Mouse (Mus musculus): ENCODE measurements at regions not wholly inside any gene's neighbourhood (a gene's known extent, or its start where the extent isn't known, plus 50 kb on each side); places are given as distances from the start of the nearest gene placed in this dataset.

GRCm38 (mm10) chr9:98727276-98727860 lies 114.9 kb upstream of the Prr23a1 start:
- no peak overlapping the region for H3K4me3 ChIP-seq (ENCODE audit: low read depth, low read length)
- no peaks in the 10 kb centered on the region for H3K4me1 ChIP-seq (replicated peaks; ENCODE audit: control insufficient read depth, insufficient read depth, low read length)
- TF ChIP-seq CTCF (IDR thresholded peaks at IDR 0.05; ENCODE audit: low read depth) = no peak
- ATAC-seq = no peak
- no peak overlapping the region for H3K4me2 ChIP-seq (replicated peaks; ENCODE audit: low read depth)
- H3K27me3 ChIP-seq (replicated peaks; ENCODE audit: control insufficient read depth, insufficient read depth, low read length) = no peaks in the 10 kb centered on the region
- 37% methylated on average over 5 of the region's 5 CpGs for WGBS
- no peak overlapping the region for H3K27ac ChIP-seq (ENCODE audit: low read depth, low read length)
- no peaks in the 10 kb centered on the region for H3K9me3 ChIP-seq (ENCODE audit: control insufficient read depth)
- H3K36me3 ChIP-seq (ENCODE audit: control insufficient read depth, insufficient read depth) = no peaks in the 10 kb centered on the region
- H3K9ac ChIP-seq (ENCODE audit: low read depth, low read length) = no peak overlapping the region

DNA sequence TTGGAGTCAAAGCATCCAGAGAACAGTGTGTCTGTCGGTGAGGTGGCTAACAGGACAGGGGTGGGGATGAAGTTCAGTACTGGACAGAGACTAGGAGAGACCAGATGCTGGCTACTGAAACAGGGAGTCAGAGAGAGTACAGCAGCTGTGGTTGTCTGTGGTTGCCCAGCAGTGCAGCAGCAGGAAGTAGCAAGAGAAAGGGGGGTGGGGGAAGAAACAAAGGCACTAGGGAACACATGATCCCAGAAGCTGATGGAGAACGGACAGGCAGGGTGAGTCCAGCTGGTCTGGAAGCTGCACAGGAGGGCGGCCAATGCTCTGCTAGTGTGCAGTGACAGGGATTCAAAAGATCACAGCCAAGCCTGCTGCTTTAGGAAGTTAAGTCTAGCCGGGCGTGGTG lies 115.7 kb upstream of the Prr23a1 start:
- no peak overlapping the region for H3K4me2 ChIP-seq (replicated peaks; ENCODE audit: low read depth)
- no peak overlapping the region for H3K27ac ChIP-seq (ENCODE audit: low read depth, low read length)
- H3K4me3 ChIP-seq (ENCODE audit: low read depth, low read length) = no peak overlapping the region
- no peaks in the 10 kb centered on the region for H3K4me1 ChIP-seq (replicated peaks; ENCODE audit: control insufficient read depth, insufficient read depth, low read length)
- no peaks in the 10 kb centered on the region for H3K9me3 ChIP-seq (ENCODE audit: control insufficient read depth)
- H3K9ac ChIP-seq (ENCODE audit: low read depth, low read length) = no peak overlapping the region
- no peak for TF ChIP-seq CTCF (IDR thresholded peaks at IDR 0.05; ENCODE audit: low read depth)
- no peaks in the 10 kb centered on the region for H3K27me3 ChIP-seq (replicated peaks; ENCODE audit: control insufficient read depth, insufficient read depth, low read length)
- H3K36me3 ChIP-seq (ENCODE audit: control insufficient read depth, insufficient read depth) = no peaks in the 10 kb centered on the region
- 43% methylated on average over 5 of the region's 5 CpGs for WGBS
- ATAC-seq = no peak

DNA sequence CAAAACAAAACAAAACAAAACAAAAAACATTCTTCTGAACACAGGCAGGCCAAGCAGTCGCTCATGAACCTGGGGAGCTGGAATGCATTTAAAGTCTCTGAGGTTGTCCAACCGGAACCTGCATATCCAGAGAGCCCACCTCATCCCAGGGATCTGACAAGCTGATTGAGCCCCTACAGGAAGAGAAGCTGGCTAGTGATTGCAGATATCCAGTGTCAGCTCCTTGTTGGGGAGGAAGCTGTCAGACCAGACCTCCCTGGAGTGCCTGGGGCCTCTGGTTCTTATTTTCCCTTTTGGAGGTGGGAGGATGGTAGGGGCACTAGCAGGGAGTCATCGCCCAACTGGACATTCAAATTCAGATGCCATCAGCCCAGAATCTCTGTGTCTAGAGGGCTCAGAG lies 119.4 kb upstream of the Prr23a1 start:
- 0 out of 2 replicates have a peak, but pooled peaks cover 4% of the 10 kb centered on the region for H3K9me3 ChIP-seq (ENCODE audit: control insufficient read depth)
- 78% methylated on average over 3 of the region's 3 CpGs for WGBS
- no peak for TF ChIP-seq CTCF (IDR thresholded peaks at IDR 0.05; ENCODE audit: low read depth)
- H3K4me2 ChIP-seq (replicated peaks; ENCODE audit: low read depth) = no peak overlapping the region
- no peaks in the 10 kb centered on the region for H3K27me3 ChIP-seq (replicated peaks; ENCODE audit: control insufficient read depth, insufficient read depth, low read length)
- H3K4me3 ChIP-seq (ENCODE audit: low read depth, low read length) = no peak overlapping the region
- H3K27ac ChIP-seq (ENCODE audit: low read depth, low read length) = no peak overlapping the region
- H3K4me1 ChIP-seq (replicated peaks; ENCODE audit: control insufficient read depth, insufficient read depth, low read length) = no peaks in the 10 kb centered on the region
- H3K9ac ChIP-seq (ENCODE audit: low read depth, low read length) = no peak overlapping the region
- no peaks in the 10 kb centered on the region for H3K36me3 ChIP-seq (ENCODE audit: control insufficient read depth, insufficient read depth)
- no peak for ATAC-seq

DNA sequence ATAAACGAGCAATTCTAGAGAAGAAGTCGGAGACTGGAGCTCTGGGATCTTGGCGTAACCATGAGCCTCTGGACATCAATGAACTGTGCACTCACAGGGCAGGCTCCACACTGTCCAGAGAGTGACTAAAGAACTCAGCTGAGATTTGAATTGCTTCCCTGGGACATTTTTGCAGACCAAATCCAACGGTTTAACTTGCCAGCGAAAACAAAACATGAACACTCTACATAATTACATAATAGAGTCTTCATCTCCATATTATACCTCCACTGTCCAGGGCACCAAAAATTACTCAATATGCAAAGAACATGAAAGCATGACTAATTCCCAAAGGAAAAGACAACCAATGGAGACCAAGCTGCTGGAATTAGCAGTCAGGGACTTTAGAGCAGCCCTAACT lies 119.9 kb upstream of the Mrps22 start:
- Histone ChIP-seq H3K9ac (ENCODE audit: low read depth, low read length) (no peak overlapping the region), H3K27ac (ENCODE audit: low read depth, low read length) (no peak overlapping the region), H3K9me3 (ENCODE audit: control insufficient read depth) (0 out of 2 replicates have a peak, but pooled peaks cover 4% of the 10 kb centered on the region), H3K36me3 (ENCODE audit: control insufficient read depth, insufficient read depth) (no peaks in the 10 kb centered on the region), H3K4me3 (ENCODE audit: low read depth, low read length) (no peak overlapping the region), H3K4me1 (replicated peaks; ENCODE audit: control insufficient read depth, insufficient read depth, low read length) (no peaks in the 10 kb centered on the region), H3K27me3 (replicated peaks; ENCODE audit: control insufficient read depth, insufficient read depth, low read length) (no peaks in the 10 kb centered on the region), H3K4me2 (replicated peaks; ENCODE audit: low read depth) (no peak overlapping the region)
- no peak for TF ChIP-seq CTCF (IDR thresholded peaks at IDR 0.05; ENCODE audit: low read depth)
- ATAC-seq = no peak
- WGBS = 89% methylated on average over 5 of the region's 5 CpGs

GRCm38 (mm10) chr9:98717701-98718270 lies 116.3 kb upstream of the Mrps22 start:
- TF ChIP-seq CTCF (IDR thresholded peaks at IDR 0.05; ENCODE audit: low read depth) = no peak
- no peaks in the 10 kb centered on the region for H3K27me3 ChIP-seq (replicated peaks; ENCODE audit: control insufficient read depth, insufficient read depth, low read length)
- H3K4me1 ChIP-seq (replicated peaks; ENCODE audit: control insufficient read depth, insufficient read depth, low read length) = no peaks in the 10 kb centered on the region
- H3K9ac ChIP-seq (ENCODE audit: low read depth, low read length) = no peak overlapping the region
- no peak overlapping the region for H3K27ac ChIP-seq (ENCODE audit: low read depth, low read length)
- H3K9me3 ChIP-seq (ENCODE audit: control insufficient read depth) = 0 out of 2 replicates have a peak, but pooled peaks cover 4% of the 10 kb centered on the region
- WGBS = 46% methylated on average over 11 of the region's 11 CpGs
- no peak overlapping the region for H3K4me3 ChIP-seq (ENCODE audit: low read depth, low read length)
- H3K4me2 ChIP-seq (replicated peaks; ENCODE audit: low read depth) = no peak overlapping the region
- H3K36me3 ChIP-seq (ENCODE audit: control insufficient read depth, insufficient read depth) = no peaks in the 10 kb centered on the region
- no peak for ATAC-seq

- Histone ChIP-seq H3K9ac (ENCODE audit: low read depth, low read length) (no peak overlapping the region), H3K4me1 (replicated peaks; ENCODE audit: control insufficient read depth, insufficient read depth, low read length) (no peaks in the 10 kb centered on the region), H3K4me3 (ENCODE audit: low read depth, low read length) (no peak overlapping the region), H3K27me3 (replicated peaks; ENCODE audit: control insufficient read depth, insufficient read depth, low read length) (no peaks in the 10 kb centered on the region), H3K9me3 (ENCODE audit: control insufficient read depth) (0 out of 2 replicates have a peak, but pooled peaks cover 1% of the 10 kb centered on the region), H3K27ac (ENCODE audit: low read depth, low read length) (no peak overlapping the region), H3K36me3 (ENCODE audit: control insufficient read depth, insufficient read depth) (no peaks in the 10 kb centered on the region), H3K4me2 (replicated peaks; ENCODE audit: low read depth) (no peak overlapping the region)
- 75% methylated on average over 9 of the region's 9 CpGs for WGBS
- no peak for ATAC-seq
- TF ChIP-seq CTCF (IDR thresholded peaks at IDR 0.05; ENCODE audit: low read depth) = no peak
Observed at GRCm38 (mm10) chr9:98714661-98715060, 113.2 kb upstream of the Mrps22 start.
